Mouse (Mus musculus) telencephalon, adult 2 months (tissue): ENCODE measurements around the gene Tnrc6b.
A peak's percentile ranks its signal among the peaks of the same experiment; 100 is the strongest.
"Not testable (repeated sequence)": the region's sequence is repeated elsewhere in the genome, so short reads cannot be mapped to it uniquely, and the experiment has no call there.

ENCODE experiments used
- DNase-seq: peaks from one replicate; pipeline ENCODE4 v3.0.0-alpha.2; 2011; ENCODE audit warnings: low read depth, low spot score

The Tnrc6b gene

GRCm38 (mm10) chr15:80910183-80910582, 199.1 kb downstream of the Tnrc6b start:
- no peak for DNase-seq

GRCm38 (mm10) chr15:80910790-80911531, 199.8 kb downstream of the Tnrc6b start:
- DNase-seq, result no peak

- DNase-seq, result no peak
These were observed 201.1 kb downstream of the Tnrc6b start for GRCm38 (mm10) chr15:80912175-80912574.

GRCm38 (mm10) chr15:80913803-80914202, 202.7 kb downstream of the Tnrc6b start:
- DNase-seq, result no peak

GRCm38 (mm10) chr15:80915850-80916249, 204.7 kb downstream of the Tnrc6b start:
- no peak for DNase-seq

GRCm38 (mm10) chr15:80916621-80917020, 205.5 kb downstream of the Tnrc6b start:
- DNase-seq, result no peak

- no peak for DNase-seq
These were observed 209.2 kb downstream of the Tnrc6b start for GRCm38 (mm10) chr15:80920346-80920745.

- no peak for DNase-seq
These were observed 210.7 kb downstream of the Tnrc6b start for GRCm38 (mm10) chr15:80921781-80922180.

GRCm38 (mm10) chr15:80924211-80924610, 213.1 kb downstream of the Tnrc6b start:
- no peak for DNase-seq

- DNase-seq, result no peak
These were observed 217.8 kb downstream of the Tnrc6b start for GRCm38 (mm10) chr15:80928811-80929355.

- DNase-seq, result no peak
These were observed 219.0 kb downstream of the Tnrc6b start for GRCm38 (mm10) chr15:80930048-80930571.

- not testable (repeated sequence) for DNase-seq
These were observed 219.7 kb downstream of the Tnrc6b start for GRCm38 (mm10) chr15:80930676-80931320.

GRCm38 (mm10) chr15:80931345-80931960, 220.3 kb downstream of the Tnrc6b start:
- DNase-seq, result no peak

- DNase-seq, result no peak
These were observed 223.7 kb downstream of the Tnrc6b start for GRCm38 (mm10) chr15:80934841-80935240.

GRCm38 (mm10) chr15:80936686-80937085, 225.6 kb downstream of the Tnrc6b start:
- no peak for DNase-seq

- DNase-seq, result no peak
These were observed 227.5 kb downstream of the Tnrc6b start for GRCm38 (mm10) chr15:80938615-80939014.

GRCm38 (mm10) chr15:80939401-80939800, 228.3 kb downstream of the Tnrc6b start:
- no peak for DNase-seq

- DNase-seq, result no peak
These were observed 230.4 kb downstream of the Tnrc6b start for GRCm38 (mm10) chr15:80941468-80942040.

- peak; percentile 18 for DNase-seq
These were observed 234.7 kb downstream of the Tnrc6b start for GRCm38 (mm10) chr15:80945851-80946250.

- peak; percentile 89 for DNase-seq
These were observed 237.3 kb downstream of the Tnrc6b start, which contains the start of gene Adsl for GRCm38 (mm10) chr15:80948145-80949135. TSS of gene Adsl (plus strand) at chr15:80948490.
